Mouse (Mus musculus) bone marrow, adult 2 months (tissue): ENCODE data around the gene Cdhr1.

Experiments used
- CTCF ChIP-seq: fragments of 200-500 bp; IDR thresholded peaks from 2 replicates; pipeline ENCODE4 v1.5.1; 2011; ENCODE audit warnings: low read length, control low read depth; ENCODE audit not compliant: control insufficient read depth, insufficient read depth
- POLR2A ChIP-seq: fragments of 200-500 bp; IDR thresholded peaks from 2 replicates; pipeline ENCODE4 v1.6.1; 2011; ENCODE audit warnings: low read depth, mild to moderate bottlenecking, control low read depth, low read length, borderline replicate concordance; ENCODE audit not compliant: control insufficient read depth

GRCm38 (mm10) chr14:37097956-37098530, at the start of gene Cdhr1:
- TF ChIP-seq CTCF (no peak), POLR2A (no peak)
